Mouse (Mus musculus) heart, embryonic 16.5 days (tissue): ENCODE measurements around the gene Hist1h1c. TPM values are rescaled to one million over a fixed set of nuclear protein-coding genes. Genes with fewer than 3 reads are reported as not detected.
"Not testable (repeated sequence)": the region's sequence is repeated elsewhere in the genome, so short reads cannot be mapped to it uniquely, and the experiment has no call there.

Experiments used
- ATAC-seq: fragments of 200-750 bp; cut with Nextera tagmentation; replicated peaks from 2 replicates; pipeline ENCODE4 v1.8.0; 2017; ENCODE audit warnings: moderate number of reproducible peaks; ENCODE audit not compliant: insufficient read depth, low FRiP score; ENCODE audit errors: extremely low read depth
- H3K27ac ChIP-seq: fragments of 300-500 bp; sonication (generic); 2 replicates; pipeline ENCODE4 v1.5.1; 2014; ENCODE audit warnings: mild to moderate bottlenecking, low read length, control low read depth, moderate library complexity
- H3K27me3 ChIP-seq: fragments of 300-500 bp; sonication (generic); 2 replicates; pipeline ENCODE4 v1.6.1; 2014; ENCODE audit warnings: low read length, mixed read lengths; ENCODE audit not compliant: control insufficient read depth, insufficient read depth
- H3K36me3 ChIP-seq: fragments of 300-500 bp; sonication (generic); 2 replicates; pipeline ENCODE4 v1.6.1; 2014; ENCODE audit not compliant: control insufficient read depth, insufficient read depth
- H3K4me1 ChIP-seq: fragments of 300-500 bp; sonication (generic); 2 replicates; pipeline ENCODE4 v1.6.1; 2014; ENCODE audit warnings: low read length, mixed read lengths; ENCODE audit not compliant: control insufficient read depth, insufficient read depth
- H3K4me2 ChIP-seq: fragments of 300-500 bp; sonication (generic); 2 replicates; pipeline ENCODE4 v1.6.1; 2014; ENCODE audit warnings: low read depth, mild to moderate bottlenecking, control low read depth, low read length
- H3K4me3 ChIP-seq: fragments of 300-500 bp; sonication (generic); 2 replicates; pipeline ENCODE4 v1.5.1; 2014; ENCODE audit warnings: mild to moderate bottlenecking, control low read depth, low read length
- H3K9ac ChIP-seq: fragments of 300-500 bp; sonication (generic); 2 replicates; pipeline ENCODE4 v1.6.1; 2014; ENCODE audit warnings: low read length, control low read depth
- H3K9me3 ChIP-seq: fragments of 300-500 bp; sonication (generic); replicated peaks from 2 replicates; pipeline ENCODE4 v1.6.1; 2016; ENCODE audit warnings: low read length; ENCODE audit not compliant: control insufficient read depth
- WGBS: fragments of 180-500 bp; shearing (Covaris S2); extraction: QIAGEN DNeasy Blood & Tissue Kit; methylation state at CpG from one replicate; pipeline ENCODE4 v1.1.7; 2014; 5-methylcytosine and 5-hydroxymethylcytosine counted together
- polyA plus RNA-seq: library from polyadenylated mRNA; unstranded; fragments of >200 nt; fragmentation: Nextera tagmentation; extraction: Ambion mirVana; gene quantifications from 2 replicates; pipeline ENCODE4 v1.2.1, GENCODE M21; 2015

Hist1h1c gene
- polyA plus RNA-seq, 1 experiment from 2014 or later: 38.0 TPM

DNA sequence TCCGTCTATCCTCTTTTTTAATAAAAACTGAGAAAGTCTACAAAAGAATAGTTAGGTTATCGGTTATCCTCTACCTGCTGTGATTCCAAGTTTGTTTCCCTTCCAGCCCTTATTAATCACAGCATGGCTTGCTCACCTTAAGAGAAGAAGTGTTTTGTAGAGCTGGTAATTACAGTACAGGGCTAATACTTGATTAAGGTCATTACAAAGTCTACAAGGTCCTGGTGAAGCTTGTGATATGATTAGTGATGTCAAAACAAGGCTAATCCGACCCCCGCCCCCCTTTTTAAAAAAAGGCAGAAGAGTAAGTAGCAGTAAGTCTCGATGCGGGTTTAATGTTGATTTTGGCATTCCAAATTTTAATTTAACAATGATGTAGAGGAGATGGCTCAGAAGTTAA is 39.6 kb upstream of the Hist1h1c start:
- no peak overlapping the region for H3K4me3 ChIP-seq
- H3K27ac ChIP-seq: peak overlapping the region; percentile 71
- no peaks in the 10 kb centered on the region for H3K27me3 ChIP-seq
- H3K4me2 ChIP-seq: peak overlapping the region; percentile 85
- 67% methylated on average over 6 of the region's 6 CpGs for WGBS
- H3K9me3 ChIP-seq: no peaks in the 10 kb centered on the region
- H3K4me1 ChIP-seq: peaks cover 6% of the 10 kb centered on the region; the same call in 1 of the 2 replicates
- ATAC-seq: no peak
- peak overlapping the region; percentile 37; the same call in 1 of the 2 replicates for H3K9ac ChIP-seq
- no peaks in the 10 kb centered on the region for H3K36me3 ChIP-seq

DNA sequence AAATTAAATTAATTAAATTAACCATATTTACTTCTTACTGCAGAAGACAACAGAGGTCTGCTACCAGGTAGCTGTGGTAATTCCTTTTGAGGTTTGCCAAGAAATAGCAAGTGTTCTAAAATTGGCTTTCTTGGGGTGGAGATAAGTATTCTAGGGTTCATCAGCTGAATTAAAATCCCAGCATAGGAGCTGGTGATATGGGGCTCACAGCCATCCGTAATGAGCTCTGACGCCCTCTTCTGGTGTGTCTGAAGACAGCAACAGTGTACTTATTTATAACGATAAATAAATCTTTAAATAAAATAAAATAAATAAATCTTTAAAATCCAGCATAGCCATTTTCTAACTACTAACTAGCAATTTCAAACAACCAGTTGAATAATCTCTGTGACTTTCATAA is 38.8 kb upstream of the Hist1h1c start:
- Histone ChIP-seq H3K27ac (no peak overlapping the region), H3K4me1 (peaks cover 6% of the 10 kb centered on the region; the same call in 1 of the 2 replicates), H3K27me3 (no peaks in the 10 kb centered on the region), H3K4me2 (no peak overlapping the region), H3K9ac (no peak overlapping the region), H3K9me3 (no peaks in the 10 kb centered on the region), H3K4me3 (no peak overlapping the region), H3K36me3 (no peaks in the 10 kb centered on the region)
- 61% methylated on average over 3 of the region's 3 CpGs for WGBS
- no peak for ATAC-seq

DNA sequence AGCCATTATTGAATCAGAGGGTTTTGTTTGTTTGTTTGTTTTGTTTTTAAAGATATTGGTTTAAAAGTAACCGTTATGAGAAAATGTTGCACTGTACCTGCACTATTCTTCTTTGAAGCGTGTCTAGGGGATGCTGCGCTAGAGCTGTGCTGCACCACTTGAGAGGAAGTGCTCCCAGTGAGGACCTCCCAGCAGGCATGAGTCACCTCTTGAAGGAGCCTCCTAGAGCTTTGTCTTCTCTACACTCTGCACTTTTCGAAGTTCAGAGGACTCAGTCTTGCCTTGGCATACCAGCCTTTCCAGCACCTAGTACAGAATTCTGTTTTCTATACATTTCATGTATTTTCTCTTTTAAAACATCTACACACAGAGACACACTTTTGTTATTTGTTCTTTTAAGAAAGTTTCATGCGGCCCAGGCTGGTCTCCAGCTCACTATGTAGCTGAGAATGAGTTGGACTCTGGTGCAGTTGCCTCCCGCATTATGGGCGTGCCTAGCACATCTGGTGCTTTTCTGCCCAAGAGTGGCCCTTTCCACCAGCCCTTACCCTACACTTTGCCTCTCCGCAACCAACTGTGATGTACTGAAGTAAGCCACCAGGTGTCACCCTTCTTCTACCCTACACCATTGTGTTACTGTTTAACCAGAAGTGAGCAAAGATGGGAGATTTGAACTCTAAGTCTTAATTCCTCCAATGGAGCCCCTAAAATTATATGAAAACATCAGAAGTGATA is 37.7 kb upstream of the Hist1h1c start:
- H3K9ac ChIP-seq: no peak overlapping the region
- no peaks in the 10 kb centered on the region for H3K36me3 ChIP-seq
- peaks cover 6% of the 10 kb centered on the region; the same call in 1 of the 2 replicates for H3K4me1 ChIP-seq
- no peak overlapping the region for H3K4me3 ChIP-seq
- no peak overlapping the region for H3K4me2 ChIP-seq
- no peaks in the 10 kb centered on the region for H3K27me3 ChIP-seq
- WGBS: 15% methylated on average over 8 of the region's 8 CpGs
- ATAC-seq: peak; percentile 35; the same call in 1 of the 2 replicates
- H3K9me3 ChIP-seq: no peaks in the 10 kb centered on the region
- no peak overlapping the region for H3K27ac ChIP-seq

DNA sequence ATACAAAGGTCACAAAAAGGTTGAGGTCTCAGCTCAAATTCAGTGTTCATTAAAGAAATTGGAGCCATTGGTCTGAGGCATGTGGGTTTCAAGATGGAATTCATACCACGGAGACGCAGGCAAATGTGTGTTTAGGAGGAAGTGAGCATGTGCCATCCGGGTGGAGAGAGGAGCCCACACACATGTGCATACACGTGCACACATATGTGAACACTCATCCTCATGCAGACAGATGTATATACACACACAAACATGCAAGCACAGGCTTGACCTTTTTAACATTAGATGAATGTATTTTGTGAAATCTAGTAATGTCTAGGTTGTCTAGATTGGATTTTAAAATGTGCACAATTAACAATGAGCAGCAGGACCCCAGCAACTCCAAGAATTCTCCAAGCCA is 36.4 kb upstream of the Hist1h1c start:
- no peaks in the 10 kb centered on the region for H3K9me3 ChIP-seq

DNA sequence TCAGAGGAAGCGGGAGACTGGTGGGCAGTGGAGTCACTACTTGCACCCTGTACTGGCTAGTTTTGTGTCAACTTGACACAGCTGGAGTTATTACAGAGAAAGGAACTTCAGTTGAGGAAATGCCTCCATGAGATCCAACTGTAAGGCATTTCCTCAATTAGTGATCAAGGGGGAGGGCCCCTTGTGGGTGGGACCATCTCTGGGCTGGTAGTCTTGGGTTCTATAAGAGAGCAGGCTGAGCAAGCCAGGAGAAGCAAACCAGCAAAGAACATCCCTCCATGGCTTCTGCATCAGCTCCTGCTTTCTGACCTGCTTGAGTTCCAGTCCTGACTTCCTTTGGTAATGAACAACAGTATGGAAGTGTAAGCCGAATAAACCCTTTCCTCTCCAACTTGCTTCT is 35.8 kb upstream of the Hist1h1c start:
- ATAC-seq, H3K4me3 ChIP-seq, H3K9ac ChIP-seq, H3K9me3 ChIP-seq, H3K36me3 ChIP-seq, H3K27me3 ChIP-seq, H3K27ac ChIP-seq, H3K4me2 ChIP-seq, H3K4me1 ChIP-seq: not testable (repeated sequence)
- WGBS: 82% methylated on average over 2 of the region's 2 CpGs

More for the DNA sequence above, 36.4 kb upstream of the Hist1h1c start:
- Histone ChIP-seq H3K36me3 (no peaks in the 10 kb centered on the region), H3K27ac (no peak overlapping the region), H3K4me1 (peaks cover 6% of the 10 kb centered on the region; the same call in 1 of the 2 replicates), H3K4me3 (no peak overlapping the region), H3K4me2 (no peak overlapping the region), H3K9ac (no peak overlapping the region), H3K27me3 (no peaks in the 10 kb centered on the region)
- ATAC-seq: no peak
- WGBS: 66% methylated on average over 4 of the region's 4 CpGs

DNA sequence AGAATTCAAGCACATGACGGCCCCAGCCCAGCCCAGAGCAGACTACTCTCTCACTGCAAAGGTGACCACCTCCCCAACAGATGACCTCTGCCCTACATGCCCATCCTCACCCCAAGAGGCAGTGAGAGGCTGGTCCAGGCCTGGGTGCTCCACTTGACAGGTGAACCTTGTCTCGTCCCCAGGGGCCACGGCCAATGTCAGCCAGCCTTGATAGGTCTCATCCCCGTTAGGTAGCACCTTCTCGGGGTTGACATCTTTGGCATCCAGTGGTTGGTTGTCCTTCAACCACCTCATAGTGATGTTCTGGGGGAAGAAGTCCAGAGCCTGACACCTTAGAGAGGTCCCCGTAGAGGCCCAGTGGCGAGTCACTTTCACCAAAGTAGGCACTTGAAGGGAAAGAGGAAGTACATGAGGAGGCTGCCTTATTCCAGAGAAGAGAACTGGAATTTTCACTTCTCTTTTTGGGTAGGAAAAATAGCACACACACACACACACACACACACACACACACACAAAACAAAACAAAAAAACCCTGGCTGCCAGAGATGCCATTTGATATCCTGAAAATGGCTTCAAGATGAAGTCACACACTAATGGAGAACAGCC is 32.8 kb upstream of the Hist1h1c start:
- Histone ChIP-seq H3K4me1 (peaks cover 12% of the 10 kb centered on the region), H3K36me3 (no peaks in the 10 kb centered on the region), H3K4me2 (no peak overlapping the region), H3K9me3 (no peaks in the 10 kb centered on the region), H3K27ac (no peak overlapping the region), H3K9ac (no peak overlapping the region), H3K4me3 (no peak overlapping the region), H3K27me3 (no peaks in the 10 kb centered on the region)
- no peak for ATAC-seq
- WGBS: 89% methylated on average over 7 of the region's 7 CpGs

DNA sequence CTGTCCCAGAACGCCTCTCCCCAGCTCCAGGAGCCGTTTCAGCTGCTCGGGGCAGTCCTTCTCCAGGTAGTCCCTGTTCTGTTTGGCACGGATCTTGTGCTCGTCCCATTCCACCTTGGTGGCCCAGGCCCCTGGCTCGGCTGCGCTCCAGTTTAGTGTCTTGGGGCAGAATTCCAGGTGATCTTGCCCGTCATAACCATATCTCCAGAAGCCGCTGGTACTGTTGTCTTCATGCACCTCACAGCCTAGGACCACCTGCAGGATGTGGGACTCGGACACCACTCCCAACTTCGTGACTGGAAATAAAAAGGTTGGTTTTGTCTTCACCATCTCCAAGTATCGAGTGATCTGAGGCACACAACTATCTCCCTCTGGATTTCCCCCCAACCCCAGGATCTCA is 31.8 kb upstream of the Hist1h1c start:
- no peak overlapping the region for H3K27ac ChIP-seq
- no peaks in the 10 kb centered on the region for H3K9me3 ChIP-seq
- H3K4me2 ChIP-seq: no peak overlapping the region
- WGBS: 93% methylated on average over 12 of the region's 12 CpGs
- H3K4me1 ChIP-seq: peaks cover 12% of the 10 kb centered on the region
- H3K27me3 ChIP-seq: no peaks in the 10 kb centered on the region
- no peak for ATAC-seq
- no peak overlapping the region for H3K4me3 ChIP-seq
- no peak overlapping the region for H3K9ac ChIP-seq
- H3K36me3 ChIP-seq: no peaks in the 10 kb centered on the region

DNA sequence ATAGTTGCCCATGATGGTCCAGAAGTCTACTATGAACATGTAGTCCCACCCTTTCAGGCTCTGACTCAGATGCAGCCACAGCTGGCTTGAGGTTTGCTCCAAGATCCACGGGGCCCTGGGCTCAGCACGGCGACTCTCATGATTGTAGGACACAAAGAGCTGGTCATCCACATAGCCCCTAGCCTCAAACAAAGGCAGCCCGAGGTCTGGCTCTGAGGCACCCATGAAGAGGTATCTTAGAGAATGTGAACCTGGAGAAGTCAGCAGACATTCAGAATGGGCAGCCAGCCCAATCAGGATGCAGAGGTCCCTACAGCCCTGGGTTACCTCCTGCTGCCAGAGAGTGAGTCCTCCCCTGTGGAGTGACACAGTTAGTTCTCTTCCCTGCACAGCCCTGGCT is 30.6 kb upstream of the Hist1h1c start:
- 75% methylated on average over 4 of the region's 4 CpGs for WGBS
- no peak for ATAC-seq
- no peak overlapping the region for H3K4me2 ChIP-seq
- no peak overlapping the region; the same call in 1 of the 2 replicates for H3K27ac ChIP-seq
- no peaks in the 10 kb centered on the region for H3K36me3 ChIP-seq
- peaks cover 12% of the 10 kb centered on the region for H3K4me1 ChIP-seq
- H3K4me3 ChIP-seq: no peak overlapping the region
- no peak overlapping the region for H3K9ac ChIP-seq
- H3K27me3 ChIP-seq: no peaks in the 10 kb centered on the region
- no peaks in the 10 kb centered on the region for H3K9me3 ChIP-seq

DNA sequence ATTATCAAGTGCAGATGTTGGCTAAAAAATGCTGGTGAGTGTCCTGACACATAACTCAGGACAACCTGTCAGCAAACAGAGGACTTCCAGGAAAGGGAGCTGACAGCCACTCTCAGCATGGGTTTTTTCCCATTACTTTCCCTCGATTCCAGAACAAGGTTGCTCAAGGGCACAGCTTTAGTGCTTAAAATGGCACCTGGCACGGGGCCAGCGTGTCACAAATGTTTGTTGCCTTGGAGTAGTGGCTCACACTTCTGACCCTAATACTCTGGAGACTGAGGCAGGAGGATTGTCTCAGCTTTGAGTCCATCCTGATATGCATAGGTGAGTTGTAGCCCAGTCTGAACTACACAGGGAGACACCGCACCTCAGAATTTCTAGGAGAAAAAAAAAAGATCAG is 30.0 kb upstream of the Hist1h1c start:
- H3K9ac ChIP-seq: no peak overlapping the region
- H3K36me3 ChIP-seq: no peaks in the 10 kb centered on the region
- H3K4me1 ChIP-seq: peaks cover 12% of the 10 kb centered on the region
- no peak overlapping the region for H3K4me2 ChIP-seq
- H3K4me3 ChIP-seq: no peak overlapping the region
- H3K27me3 ChIP-seq: no peaks in the 10 kb centered on the region
- H3K27ac ChIP-seq: no peak overlapping the region; the same call in 1 of the 2 replicates
- no peak for ATAC-seq
- 50% methylated on average over 4 of the region's 4 CpGs for WGBS
- no peaks in the 10 kb centered on the region for H3K9me3 ChIP-seq
